Mouse (Mus musculus): Measurements from ENCODE around the gene Coq7. TPM values are rescaled to one million over a fixed set of nuclear protein-coding genes. Genes with fewer than 3 reads are reported as not detected.
A peak's percentile ranks its signal among the peaks of the same experiment; 100 is the strongest.

Coq7 gene
- total and polyA plus RNA-seq, 2 experiments from 2014 or later, result 48.3 to 115 TPM

DNA sequence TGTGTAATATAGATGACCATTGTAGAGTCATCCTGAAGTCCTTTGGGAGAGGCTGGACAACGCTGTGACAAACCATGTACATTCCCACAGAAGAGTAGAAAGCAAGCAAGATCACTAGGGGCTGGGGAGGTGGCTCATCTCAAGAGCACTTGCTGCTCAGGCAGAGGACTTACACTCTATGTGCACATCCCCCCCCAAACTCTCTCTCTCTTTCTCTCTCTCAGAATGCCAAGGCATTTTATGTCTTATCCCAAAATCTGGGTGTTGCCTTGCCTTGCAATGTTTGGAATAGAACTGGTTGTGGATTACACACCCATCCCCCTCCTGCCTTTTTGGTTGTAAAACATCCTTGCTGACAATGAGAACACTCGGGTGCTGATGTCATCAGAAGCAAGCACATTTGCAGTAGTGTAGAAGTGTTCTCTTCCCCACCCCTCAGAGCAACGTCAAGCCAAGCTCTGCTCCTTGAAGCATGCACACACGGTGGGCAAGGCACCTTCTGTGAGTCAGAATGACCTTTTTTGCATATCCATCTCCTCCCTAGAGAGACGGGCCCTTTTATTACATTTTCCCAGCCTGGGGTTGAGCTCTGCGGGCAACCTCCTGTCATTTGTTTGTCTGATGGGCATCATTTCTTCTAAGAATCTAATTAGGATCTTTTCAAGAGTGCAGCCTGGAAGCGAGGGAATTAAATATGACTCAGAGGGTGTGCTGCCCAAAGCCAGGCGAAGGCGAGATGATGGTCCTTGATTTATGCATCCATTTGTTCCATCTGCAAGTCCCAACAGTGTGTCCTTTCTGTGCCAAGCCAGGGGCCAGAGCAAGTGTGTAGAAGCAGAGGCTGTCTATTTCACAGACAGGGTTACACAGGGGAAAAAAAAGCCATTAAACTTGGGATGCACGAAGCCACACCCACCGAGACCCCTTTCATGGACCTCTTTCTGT is 70.1 kb downstream of the Coq7 start:
- peak; percentile 53 for ATAC-seq
- TF ChIP-seq CTCF (IDR thresholded peaks at IDR 0.05; ENCODE audit: low read depth), result no peak
- H3K4me1 ChIP-seq (ENCODE audit: insufficient read depth), result 0 out of 2 replicates have a peak, but pooled peaks cover 8% of the 10 kb centered on the region
- no peaks in the 10 kb centered on the region for H3K36me3 ChIP-seq (ENCODE audit: insufficient read depth)
- no peak overlapping the region for H3K4me2 ChIP-seq (ENCODE audit: low read depth)
- H3K9ac ChIP-seq, result no peak overlapping the region
- 28% methylated on average over 11 of the region's 11 CpGs for WGBS
- H3K27me3 ChIP-seq (ENCODE audit: insufficient read depth, low read length), result no peaks in the 10 kb centered on the region
- H3K27ac ChIP-seq (ENCODE audit: low read depth, low read length), result no peak overlapping the region
- no peak for DNase-seq
- no peak overlapping the region for H3K4me3 ChIP-seq (ENCODE audit: low read depth, low read length)
- no peaks in the 10 kb centered on the region for H3K9me3 ChIP-seq (ENCODE audit: low read length)

DNA sequence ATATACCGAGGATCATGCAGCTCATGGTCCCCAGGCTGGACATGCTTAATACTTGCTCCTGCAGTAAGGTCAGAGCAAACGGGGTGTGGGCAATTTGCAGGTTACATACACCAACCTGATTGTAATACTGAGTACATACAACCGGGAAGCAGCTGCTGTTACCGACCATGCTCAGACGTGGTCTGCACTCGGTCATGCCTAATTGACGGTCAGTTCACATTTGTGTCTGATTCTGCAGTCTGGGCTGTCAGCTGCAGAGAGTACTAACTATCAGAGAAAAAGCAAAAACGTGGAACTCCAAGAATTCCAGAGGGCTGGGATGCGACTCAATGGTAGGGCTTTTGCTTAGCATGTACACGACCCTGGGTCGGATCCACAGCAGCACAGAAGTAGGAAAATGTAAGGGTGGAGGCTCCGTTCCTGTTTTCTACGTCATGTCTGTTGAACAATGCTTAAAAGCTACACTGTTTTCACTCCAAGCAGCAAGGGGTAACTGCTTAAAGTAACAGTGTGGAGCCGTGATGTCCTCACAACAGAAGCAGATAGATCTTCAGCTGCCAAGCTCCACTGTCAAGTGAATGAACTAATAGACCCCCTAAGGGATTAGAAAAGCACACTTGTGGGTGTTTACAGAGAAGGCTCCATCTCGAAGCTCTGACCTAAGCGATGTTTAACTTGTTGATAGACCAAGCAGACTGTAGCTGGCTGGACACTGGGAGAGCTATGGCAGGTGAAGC is 71.6 kb downstream of the Coq7 start:
- ATAC-seq (no peak), DNase-seq (no peak)
- H3K9ac ChIP-seq, result no peak overlapping the region

More for the DNA sequence above, 71.6 kb downstream of the Coq7 start:
- WGBS, result 61% methylated on average over 16 of the region's 16 CpGs
- no peak overlapping the region for H3K4me3 ChIP-seq (ENCODE audit: low read depth, low read length)
- no peaks in the 10 kb centered on the region for H3K27me3 ChIP-seq (ENCODE audit: insufficient read depth, low read length)
- H3K4me2 ChIP-seq (ENCODE audit: low read depth), result no peak overlapping the region
- TF ChIP-seq CTCF (IDR thresholded peaks at IDR 0.05; ENCODE audit: low read depth), result no peak
- H3K9me3 ChIP-seq (ENCODE audit: low read length), result no peaks in the 10 kb centered on the region
- H3K36me3 ChIP-seq (ENCODE audit: insufficient read depth), result no peaks in the 10 kb centered on the region
- H3K27ac ChIP-seq (ENCODE audit: low read depth, low read length), result no peak overlapping the region
- H3K4me1 ChIP-seq (ENCODE audit: insufficient read depth), result 0 out of 2 replicates have a peak, but pooled peaks cover 8% of the 10 kb centered on the region

Other genes starting within 250 kb of the Coq7 start
- gene Syt17, start 85.1 kb downstream of the Coq7 start, total RNA-seq (2014; rRNA removed), result 19.6 and 22.5 TPM in 2 replicates
- gene Syt17, start 85.1 kb downstream of the Coq7 start, polyA plus RNA-seq (2015; fragmentation: Nextera tagmentation; extraction: Ambion mirVana), result 10.4 and 18.2 TPM in 2 replicates
- gene Itpripl2, start 41.4 kb downstream of the Coq7 start, total RNA-seq (2014; rRNA removed), result 3.8 and 6.0 TPM in 2 replicates
- 0.42 and 0.43 TPM in 2 replicates for gene Itpripl2, start 41.4 kb downstream of the Coq7 start, polyA plus RNA-seq (2015; fragmentation: Nextera tagmentation; extraction: Ambion mirVana)
- 10.1 and 10.3 TPM in 2 replicates for gene Tmc7, start 51.4 kb upstream of the Coq7 start, total RNA-seq (2014; rRNA removed)
- gene Tmc7, start 51.4 kb upstream of the Coq7 start, polyA plus RNA-seq (2015; fragmentation: Nextera tagmentation; extraction: Ambion mirVana), result 2.7 and 4.2 TPM in 2 replicates
- gene Tmc5, start 63.9 kb upstream of the Coq7 start, total RNA-seq (2014; rRNA removed), result 0.38 and 0.46 TPM in 2 replicates
- gene Tmc5, start 63.9 kb upstream of the Coq7 start, polyA plus RNA-seq (2015; fragmentation: Nextera tagmentation; extraction: Ambion mirVana), result 0.05 and 0.19 TPM in 2 replicates
- 271 and 289 TPM in 2 replicates for gene Gde1, start 172.4 kb upstream of the Coq7 start, total RNA-seq (2014; rRNA removed)
- 263 and 284 TPM in 2 replicates for gene Gde1, start 172.4 kb upstream of the Coq7 start, polyA plus RNA-seq (2015; fragmentation: Nextera tagmentation; extraction: Ambion mirVana)
- gene Ccp110, start 179.2 kb upstream of the Coq7 start, total RNA-seq (2014; rRNA removed), result 28.2 and 33.6 TPM in 2 replicates
- gene Ccp110, start 179.2 kb upstream of the Coq7 start, polyA plus RNA-seq (2015; fragmentation: Nextera tagmentation; extraction: Ambion mirVana), result 8.9 and 13.3 TPM in 2 replicates
- gene Vps35l, start 206.9 kb upstream of the Coq7 start, total RNA-seq (2014; rRNA removed), result 89.7 and 105 TPM in 2 replicates
- 85.9 and 94.5 TPM in 2 replicates for gene Vps35l, start 206.9 kb upstream of the Coq7 start, polyA plus RNA-seq (2015; fragmentation: Nextera tagmentation; extraction: Ambion mirVana)

Data from forebrain, postnatal 0 days (tissue).